Mouse (Mus musculus) hindbrain, postnatal 0 days (tissue): ENCODE results near the gene Maea. TPM values are rescaled to one million over a fixed set of nuclear protein-coding genes. Genes with fewer than 3 reads are reported as not detected.

Source experiments
- ATAC-seq: fragments of 200-750 bp; cut with Nextera tagmentation; 2 replicates; pipeline ENCODE4 v1.8.0; 2017; ENCODE audit warnings: mild to moderate bottlenecking, moderate TSS enrichment, moderate library complexity
- DNase-seq: peaks from one replicate; pipeline ENCODE4 v3.0.0-alpha.2; 2015; ENCODE audit warnings: low spot score
- H3K27ac ChIP-seq: fragments of 300-500 bp; sonication (generic); 2 replicates; pipeline ENCODE4 v1.5.1; 2014; ENCODE audit warnings: mild to moderate bottlenecking
- H3K27me3 ChIP-seq: fragments of 300-500 bp; sonication (generic); 2 replicates; pipeline ENCODE4 v1.6.1; 2014; ENCODE audit warnings: low read length, mixed read lengths; ENCODE audit not compliant: insufficient read depth
- H3K36me3 ChIP-seq: fragments of 300-500 bp; sonication (generic); 2 replicates; pipeline ENCODE4 v1.6.1; 2014; ENCODE audit warnings: low read length, mixed read lengths; ENCODE audit not compliant: insufficient read depth
- H3K4me1 ChIP-seq: fragments of 300-500 bp; sonication (generic); 2 replicates; pipeline ENCODE4 v1.6.1; 2014; ENCODE audit warnings: antibody characterized with exemption, low read length, mixed read lengths; ENCODE audit not compliant: insufficient read depth
- H3K4me2 ChIP-seq: fragments of 300-500 bp; sonication (generic); 2 replicates; pipeline ENCODE4 v1.6.1; 2014; ENCODE audit warnings: low read depth, mild to moderate bottlenecking, low read length, moderate library complexity, mixed read lengths
- H3K4me3 ChIP-seq: fragments of 300-500 bp; sonication (generic); 2 replicates; pipeline ENCODE4 v1.5.1; 2014; ENCODE audit warnings: low read length
- H3K9ac ChIP-seq: fragments of 300-500 bp; sonication (generic); replicated peaks from 2 replicates; pipeline ENCODE4 v1.6.1; 2014; ENCODE audit warnings: mild to moderate bottlenecking, low read length, moderate library complexity, mixed read lengths
- H3K9me3 ChIP-seq: fragments of 300-500 bp; sonication (generic); 2 replicates; pipeline ENCODE4 v1.6.1; 2016; ENCODE audit warnings: low read length, mixed read lengths
- CTCF ChIP-seq: IDR thresholded peaks from 2 replicates; pipeline ENCODE4 v1.5.1; 2016; ENCODE audit warnings: antibody characterized with exemption, control low read depth, low read depth
- WGBS: fragments of 180-500 bp; shearing (Covaris S2); extraction: QIAGEN DNeasy Blood & Tissue Kit; methylation state at CpG from one replicate; pipeline ENCODE4 v1.1.7; 2014; 5-methylcytosine and 5-hydroxymethylcytosine counted together
- polyA plus RNA-seq: library from polyadenylated mRNA; unstranded; fragments of >200 nt; fragmentation: Nextera tagmentation; extraction: Ambion mirVana; gene quantifications from 2 replicates; pipeline ENCODE4 v1.2.1, GENCODE M21; 2015
- total RNA-seq: library from RNA; depleted of rRNA; stranded (reverse); fragments of >200 nt; gene quantifications from 2 replicates; pipeline ENCODE4 v1.2.3, GENCODE M21; 2014

The Maea gene
- total and polyA plus RNA-seq, 2 experiments from 2014 or later, result 127 to 131 TPM

DNA sequence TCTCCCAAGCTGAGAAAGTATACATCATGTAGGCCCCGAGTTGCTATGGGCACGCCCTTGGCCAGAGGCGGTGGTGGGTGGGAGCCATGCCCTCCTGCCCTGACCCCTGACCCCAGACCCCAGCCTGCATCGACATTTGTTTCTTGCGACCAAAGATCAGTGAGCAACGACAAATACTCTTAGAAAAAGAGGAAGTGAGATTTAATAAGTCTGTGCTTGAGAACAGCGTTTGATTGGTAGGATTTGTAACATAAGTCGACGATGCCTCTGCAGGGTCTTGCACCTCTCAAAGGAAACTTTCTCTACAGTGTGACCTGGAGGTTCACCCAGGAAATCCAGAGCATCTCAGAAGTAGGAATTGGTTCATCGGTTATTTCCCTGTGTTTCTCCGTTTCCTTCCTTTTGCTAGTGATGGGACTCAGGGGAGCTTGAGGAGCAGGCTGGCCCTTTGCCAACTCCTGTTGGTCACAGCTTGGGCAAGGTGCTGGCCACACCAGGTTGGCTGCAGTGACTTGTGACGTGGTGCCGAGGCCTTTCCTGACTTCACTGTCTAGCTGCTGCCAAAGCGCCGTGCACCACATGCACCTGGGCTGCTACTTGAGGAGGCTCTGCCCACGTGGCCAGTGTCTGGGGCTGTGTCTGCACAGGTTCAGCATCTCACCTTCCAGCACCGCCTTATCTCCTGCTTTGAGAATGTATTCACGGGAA lies 37.2 kb downstream of the Maea start:
- Histone ChIP-seq H3K4me2 (no peak overlapping the region), H3K4me3 (no peak overlapping the region), H3K27me3 (no peaks in the 10 kb centered on the region), H3K9me3 (no peaks in the 10 kb centered on the region), H3K9ac (no peak overlapping the region), H3K27ac (no peak overlapping the region), H3K36me3 (peaks cover 57% of the 10 kb centered on the region), H3K4me1 (no peaks in the 10 kb centered on the region)
- 67% methylated on average over 18 of the region's 18 CpGs for WGBS
- TF ChIP-seq CTCF, result no peak
- DNase-seq (no peak), ATAC-seq (no peak)

GRCm38 (mm10) chr5:33377176-33377575 lies 41.9 kb downstream of the Maea start:
- H3K4me2 ChIP-seq, result peak overlapping the region; percentile 90
- TF ChIP-seq CTCF, result no peak
- peak overlapping the region; percentile 49; the same call in 1 of the 2 replicates for H3K9ac ChIP-seq
- H3K9me3 ChIP-seq, result no peaks in the 10 kb centered on the region
- peaks cover 5% of the 10 kb centered on the region; the same call in 1 of the 2 replicates for H3K4me1 ChIP-seq
- 60% methylated on average over 6 of the region's 6 CpGs for WGBS
- no peak overlapping the region for H3K27ac ChIP-seq
- peaks cover 19% of the 10 kb centered on the region for H3K36me3 ChIP-seq
- ATAC-seq (no peak), DNase-seq (no peak)
- peak overlapping the region; percentile 59; the same call in 1 of the 2 replicates for H3K4me3 ChIP-seq
- no peaks in the 10 kb centered on the region for H3K27me3 ChIP-seq

DNA sequence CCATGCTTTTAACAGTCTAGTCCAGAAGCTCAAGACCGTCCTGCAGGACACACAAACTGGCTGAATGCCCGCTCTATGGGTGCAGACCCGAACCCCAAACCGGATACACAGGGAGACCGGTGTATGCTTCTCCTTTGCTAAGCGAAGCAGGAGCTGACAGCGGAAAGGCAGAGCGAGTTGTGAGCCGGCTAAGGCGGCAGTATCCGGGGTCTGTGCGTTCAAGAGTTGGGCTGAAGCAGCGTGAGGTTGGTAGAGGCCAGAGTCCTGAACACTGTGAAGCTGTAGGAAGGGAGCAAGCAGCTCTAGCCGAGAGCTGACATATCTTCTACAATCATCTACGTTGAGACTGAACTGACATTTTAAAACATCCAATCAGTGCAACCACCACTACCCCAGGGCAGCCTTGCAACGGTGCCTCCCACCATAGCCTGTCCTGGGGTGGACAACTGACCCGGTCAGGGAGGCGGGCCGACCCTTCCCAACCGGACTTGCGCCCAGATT lies 42.5 kb downstream of the Maea start:
- peak overlapping the region; percentile 49 for H3K9ac ChIP-seq
- H3K27me3 ChIP-seq, result no peaks in the 10 kb centered on the region
- H3K4me2 ChIP-seq, result peak overlapping the region; percentile 90
- WGBS, result under 1% methylated on average over 21 of the region's 21 CpGs
- peaks cover 12% of the 10 kb centered on the region for H3K36me3 ChIP-seq
- peak overlapping the region; percentile 97 for H3K27ac ChIP-seq
- peaks cover 5% of the 10 kb centered on the region; the same call in 1 of the 2 replicates for H3K4me1 ChIP-seq
- H3K4me3 ChIP-seq, result peak overlapping the region; percentile 59
- no peaks in the 10 kb centered on the region for H3K9me3 ChIP-seq
- TF ChIP-seq CTCF, result no peak
- DNase-seq (peak; percentile 35), ATAC-seq (peak; percentile 1)

- TF ChIP-seq CTCF, result peak; percentile 59
- Histone ChIP-seq H3K4me3 (peak within 1 kb of the TSS; percentile 59), H3K27me3 (no peaks in the 10 kb centered on the region), H3K36me3 (peaks cover 13% of the 10 kb centered on the region), H3K9ac (peak within 1 kb of the TSS; percentile 69), H3K4me1 (peaks cover 5% of the 10 kb centered on the region; the same call in 1 of the 2 replicates), H3K9me3 (no peaks in the 10 kb centered on the region), H3K27ac (peak within 1 kb of the TSS; percentile 97), H3K4me2 (peak within 1 kb of the TSS; percentile 90)
- WGBS, result under 1% methylated on average over 46 of the region's 46 CpGs
- ATAC-seq (peak; percentile 99), DNase-seq (peak; percentile 100)
These were observed 43.1 kb downstream of the Maea start, which contains the start of gene Uvssa for GRCm38 (mm10) chr5:33378302-33378854. Gene Uvssa, plus strand, starts transcription at chr5:33378549.

DNA sequence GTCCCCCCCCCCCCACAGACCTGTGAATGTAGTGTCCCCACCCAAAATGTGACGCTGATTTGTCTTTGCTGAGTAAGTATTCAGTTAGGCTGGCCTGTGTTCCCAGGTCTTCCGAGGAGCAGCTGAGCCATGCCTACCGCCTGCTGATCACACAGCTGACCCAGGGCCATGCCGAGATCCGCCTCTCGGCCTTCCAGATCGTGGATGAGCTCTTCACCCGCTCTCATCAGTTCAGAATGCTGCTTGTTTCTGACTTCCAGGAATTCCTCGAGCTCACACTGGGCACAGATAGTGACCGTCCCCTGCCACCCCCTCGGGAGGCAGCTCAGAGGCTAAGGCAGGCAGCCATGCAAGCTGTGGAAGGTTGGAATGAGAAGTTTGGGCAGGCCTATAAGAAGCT lies 52.2 kb downstream of the Maea start:
- H3K27ac ChIP-seq, result no peak overlapping the region
- H3K27me3 ChIP-seq, result no peaks in the 10 kb centered on the region
- WGBS, result 79% methylated on average over 11 of the region's 11 CpGs
- no peaks in the 10 kb centered on the region for H3K4me1 ChIP-seq
- DNase-seq (no peak), ATAC-seq (no peak)
- no peak overlapping the region for H3K9ac ChIP-seq
- no peak overlapping the region for H3K4me2 ChIP-seq
- no peak for TF ChIP-seq CTCF
- no peak overlapping the region for H3K4me3 ChIP-seq
- peaks cover 6% of the 10 kb centered on the region; the same call in 1 of the 2 replicates for H3K36me3 ChIP-seq
- no peaks in the 10 kb centered on the region for H3K9me3 ChIP-seq

- peak; percentile 99 for TF ChIP-seq CTCF
- Histone ChIP-seq H3K27me3 (no peaks in the 10 kb centered on the region), H3K27ac (no peak overlapping the region), H3K4me1 (no peaks in the 10 kb centered on the region), H3K4me2 (no peak overlapping the region), H3K9me3 (no peaks in the 10 kb centered on the region), H3K9ac (no peak overlapping the region), H3K4me3 (no peak overlapping the region), H3K36me3 (peaks cover 4% of the 10 kb centered on the region; the same call in 1 of the 2 replicates)
- WGBS, result 17% methylated on average over 7 of the region's 7 CpGs
- ATAC-seq, result peak; percentile 79
- peak; percentile 90 for DNase-seq
These were observed 58.5 kb downstream of the Maea start for GRCm38 (mm10) chr5:33393803-33394202.
